Mouse (Mus musculus) limb, embryonic 15.5 days (tissue): ENCODE data around the gene Vav3. TPM values are rescaled to one million over a fixed set of nuclear protein-coding genes. Genes with fewer than 3 reads are reported as not detected.

Experiments
- ATAC-seq: fragments of 200-750 bp; cut with Nextera tagmentation; 2 replicates; pipeline ENCODE4 v1.8.0; 2017; ENCODE audit warnings: low read depth, moderate TSS enrichment; ENCODE audit not compliant: insufficient number of reproducible peaks, low FRiP score, low TSS enrichment
- H3K27ac ChIP-seq: fragments of 300-500 bp; sonication (generic); 2 replicates; pipeline ENCODE4 v1.5.1; 2015; ENCODE audit warnings: moderate library complexity, mild to moderate bottlenecking, inconsistent platforms
- H3K27me3 ChIP-seq: fragments of 300-500 bp; sonication (generic); 2 replicates; pipeline ENCODE4 v1.6.1; 2015; ENCODE audit warnings: inconsistent platforms
- H3K36me3 ChIP-seq: fragments of 300-500 bp; sonication (generic); 2 replicates; pipeline ENCODE4 v1.6.1; 2015; ENCODE audit warnings: inconsistent platforms
- H3K4me1 ChIP-seq: fragments of 300-500 bp; sonication (generic); 2 replicates; pipeline ENCODE4 v1.6.1; 2015; ENCODE audit warnings: inconsistent platforms
- H3K4me2 ChIP-seq: fragments of 300-500 bp; sonication (generic); 2 replicates; pipeline ENCODE4 v1.6.1; 2015; ENCODE audit warnings: mild to moderate bottlenecking, inconsistent platforms
- H3K4me3 ChIP-seq: fragments of 300-500 bp; sonication (generic); 2 replicates; pipeline ENCODE4 v1.5.1; 2015; ENCODE audit warnings: mild to moderate bottlenecking, inconsistent platforms
- H3K9ac ChIP-seq: fragments of 300-500 bp; sonication (generic); 2 replicates; pipeline ENCODE4 v1.6.1; 2015; ENCODE audit warnings: inconsistent platforms
- H3K9me3 ChIP-seq: fragments of 300-500 bp; sonication (generic); 2 replicates; pipeline ENCODE4 v1.6.1; 2016; ENCODE audit warnings: inconsistent platforms
- WGBS: fragments of 180-500 bp; shearing (Covaris S2); methylation state at CpG from one replicate; pipeline ENCODE4 v1.1.7; 2015; 5-methylcytosine and 5-hydroxymethylcytosine counted together
- polyA plus RNA-seq: library from polyadenylated mRNA; unstranded; fragments of >200 nt; fragmentation: Nextera tagmentation; extraction: Ambion mirVana; gene quantifications from 2 replicates; pipeline ENCODE4 v1.2.1, GENCODE M21; 2015

Vav3 gene
- polyA plus RNA-seq, 1 experiment from 2014 or later, result 31.3 TPM

- Histone ChIP-seq H3K9ac (no peak overlapping the region), H3K4me3 (no peak overlapping the region), H3K4me2 (no peak overlapping the region), H3K4me1 (no peaks in the 10 kb centered on the region), H3K9me3 (no peaks in the 10 kb centered on the region), H3K36me3 (no peaks in the 10 kb centered on the region), H3K27ac (no peak overlapping the region), H3K27me3 (no peaks in the 10 kb centered on the region)
- WGBS, result 18% methylated on average over 1 of the region's 1 CpGs
- ATAC-seq, result no peak
Measured at GRCm38 (mm10) chr3:109454633-109455032, 114.2 kb downstream of the Vav3 start.

GRCm38 (mm10) chr3:109456340-109456739, 115.9 kb downstream of the Vav3 start:
- Histone ChIP-seq H3K9me3 (no peaks in the 10 kb centered on the region), H3K4me3 (no peak overlapping the region), H3K4me2 (no peak overlapping the region), H3K27me3 (no peaks in the 10 kb centered on the region), H3K4me1 (no peaks in the 10 kb centered on the region), H3K9ac (no peak overlapping the region), H3K27ac (no peak overlapping the region), H3K36me3 (no peaks in the 10 kb centered on the region)
- no peak for ATAC-seq
- 95% methylated on average over 1 of the region's 1 CpGs for WGBS

GRCm38 (mm10) chr3:109463684-109464083, 123.2 kb downstream of the Vav3 start:
- Histone ChIP-seq H3K4me2 (no peak overlapping the region), H3K27me3 (no peaks in the 10 kb centered on the region), H3K27ac (no peak overlapping the region), H3K4me3 (no peak overlapping the region), H3K4me1 (no peaks in the 10 kb centered on the region), H3K9me3 (no peaks in the 10 kb centered on the region), H3K9ac (no peak overlapping the region), H3K36me3 (no peaks in the 10 kb centered on the region)
- no peak for ATAC-seq
- 83% methylated on average over 6 of the region's 6 CpGs for WGBS

GRCm38 (mm10) chr3:109464600-109464999, 124.1 kb downstream of the Vav3 start:
- H3K9ac ChIP-seq, result no peak overlapping the region
- 88% methylated on average over 8 of the region's 8 CpGs for WGBS
- no peaks in the 10 kb centered on the region for H3K36me3 ChIP-seq
- ATAC-seq, result no peak
- H3K4me3 ChIP-seq, result no peak overlapping the region
- H3K27me3 ChIP-seq, result no peaks in the 10 kb centered on the region
- H3K4me2 ChIP-seq, result no peak overlapping the region
- no peak overlapping the region for H3K27ac ChIP-seq
- no peaks in the 10 kb centered on the region for H3K9me3 ChIP-seq
- H3K4me1 ChIP-seq, result no peaks in the 10 kb centered on the region

GRCm38 (mm10) chr3:109466541-109466940, 126.1 kb downstream of the Vav3 start:
- Histone ChIP-seq H3K4me3 (no peak overlapping the region), H3K27me3 (no peaks in the 10 kb centered on the region), H3K4me2 (no peak overlapping the region), H3K27ac (no peak overlapping the region), H3K36me3 (no peaks in the 10 kb centered on the region), H3K9me3 (no peaks in the 10 kb centered on the region), H3K9ac (no peak overlapping the region), H3K4me1 (no peaks in the 10 kb centered on the region)
- no peak for ATAC-seq

GRCm38 (mm10) chr3:109467288-109467687, 126.8 kb downstream of the Vav3 start:
- H3K9ac ChIP-seq, result no peak overlapping the region
- H3K4me1 ChIP-seq, result no peaks in the 10 kb centered on the region
- no peaks in the 10 kb centered on the region for H3K9me3 ChIP-seq
- H3K4me2 ChIP-seq, result no peak overlapping the region
- 34% methylated on average over 4 of the region's 4 CpGs for WGBS
- no peaks in the 10 kb centered on the region for H3K36me3 ChIP-seq
- no peaks in the 10 kb centered on the region for H3K27me3 ChIP-seq
- H3K4me3 ChIP-seq, result no peak overlapping the region
- ATAC-seq, result no peak
- no peak overlapping the region for H3K27ac ChIP-seq

- Histone ChIP-seq H3K4me1 (no peaks in the 10 kb centered on the region), H3K9ac (no peak overlapping the region), H3K27ac (no peak overlapping the region), H3K4me2 (no peak overlapping the region), H3K9me3 (no peaks in the 10 kb centered on the region), H3K27me3 (no peaks in the 10 kb centered on the region), H3K4me3 (no peak overlapping the region), H3K36me3 (no peaks in the 10 kb centered on the region)
- WGBS, result 57% methylated on average over 3 of the region's 3 CpGs
- no peak for ATAC-seq
Measured at GRCm38 (mm10) chr3:109469465-109469864, 129.0 kb downstream of the Vav3 start.

GRCm38 (mm10) chr3:109470651-109471255, 130.3 kb downstream of the Vav3 start:
- Histone ChIP-seq H3K36me3 (no peaks in the 10 kb centered on the region), H3K9me3 (no peaks in the 10 kb centered on the region), H3K27ac (no peak overlapping the region), H3K27me3 (no peaks in the 10 kb centered on the region), H3K4me2 (no peak overlapping the region), H3K4me1 (no peaks in the 10 kb centered on the region), H3K4me3 (no peak overlapping the region), H3K9ac (no peak overlapping the region)
- whole genome bisulfite sequencing, result 48% methylated on average over 1 of the region's 1 CpGs
- no peak for ATAC-seq

GRCm38 (mm10) chr3:109476521-109476920, 136.1 kb downstream of the Vav3 start:
- ATAC-seq, result no peak
- no peaks in the 10 kb centered on the region for H3K4me1 ChIP-seq
- no peaks in the 10 kb centered on the region for H3K36me3 ChIP-seq
- no peaks in the 10 kb centered on the region for H3K27me3 ChIP-seq
- no peak overlapping the region for H3K4me3 ChIP-seq
- no peak overlapping the region for H3K4me2 ChIP-seq
- H3K27ac ChIP-seq, result no peak overlapping the region
- H3K9me3 ChIP-seq, result no peaks in the 10 kb centered on the region
- WGBS, result 51% methylated on average over 8 of the region's 8 CpGs
- no peak overlapping the region for H3K9ac ChIP-seq

- ATAC-seq, result no peak
- Histone ChIP-seq H3K27me3 (no peaks in the 10 kb centered on the region), H3K4me3 (no peak overlapping the region), H3K27ac (no peak overlapping the region), H3K9me3 (no peaks in the 10 kb centered on the region), H3K9ac (no peak overlapping the region), H3K4me1 (no peaks in the 10 kb centered on the region), H3K36me3 (no peaks in the 10 kb centered on the region), H3K4me2 (no peak overlapping the region)
- WGBS, result 57% methylated on average over 4 of the region's 4 CpGs
Measured at GRCm38 (mm10) chr3:109478297-109478696, 137.8 kb downstream of the Vav3 start.

- Histone ChIP-seq H3K9ac (no peak overlapping the region), H3K27me3 (no peaks in the 10 kb centered on the region), H3K4me3 (no peak overlapping the region), H3K9me3 (no peaks in the 10 kb centered on the region), H3K4me2 (no peak overlapping the region), H3K36me3 (no peaks in the 10 kb centered on the region), H3K27ac (no peak overlapping the region), H3K4me1 (no peaks in the 10 kb centered on the region)
- no peak for ATAC-seq
- 80% methylated on average over 2 of the region's 2 CpGs for WGBS
Measured at GRCm38 (mm10) chr3:109480625-109481024, 140.2 kb downstream of the Vav3 start.

GRCm38 (mm10) chr3:109486786-109487185, 146.3 kb downstream of the Vav3 start:
- no peak overlapping the region for H3K4me3 ChIP-seq
- H3K4me1 ChIP-seq, result no peaks in the 10 kb centered on the region
- no peaks in the 10 kb centered on the region for H3K36me3 ChIP-seq
- no peak for ATAC-seq
- no peak overlapping the region for H3K9ac ChIP-seq
- H3K9me3 ChIP-seq, result no peaks in the 10 kb centered on the region
- no peak overlapping the region for H3K4me2 ChIP-seq
- H3K27ac ChIP-seq, result no peak overlapping the region
- 31% methylated on average over 3 of the region's 3 CpGs for WGBS
- H3K27me3 ChIP-seq, result 0 out of 2 replicates have a peak, but pooled peaks cover 2% of the 10 kb centered on the region

GRCm38 (mm10) chr3:109487823-109488222, 147.4 kb downstream of the Vav3 start:
- Histone ChIP-seq H3K9ac (no peak overlapping the region), H3K27ac (no peak overlapping the region), H3K4me3 (no peak overlapping the region), H3K9me3 (no peaks in the 10 kb centered on the region), H3K4me2 (no peak overlapping the region), H3K4me1 (no peaks in the 10 kb centered on the region), H3K27me3 (0 out of 2 replicates have a peak, but pooled peaks cover 2% of the 10 kb centered on the region), H3K36me3 (no peaks in the 10 kb centered on the region)
- ATAC-seq, result no peak
- 91% methylated on average over 4 of the region's 4 CpGs for WGBS
